Mouse (Mus musculus): ENCODE results near the gene Pbx2.
"Not testable (repeated sequence)": the region's sequence is repeated elsewhere in the genome, so short reads cannot be mapped to it uniquely, and the experiment has no call there.

The Pbx2 gene

GRCm38 (mm10) chr17:34591029-34591993, at the start of gene Pbx2:
Gene Pbx2 (plus strand): TSS chr17:34591266.
- DNase-seq (ENCODE audit: low spot score) = no peak

GRCm38 (mm10) chr17:34543567-34543966, 47.5 kb upstream of the Pbx2 start:
- not testable (repeated sequence) for DNase-seq (ENCODE audit: low spot score)

- no peak for DNase-seq (ENCODE audit: low spot score)
Measured at GRCm38 (mm10) chr17:34546797-34547196, 44.3 kb upstream of the Pbx2 start.

- no peak for DNase-seq (ENCODE audit: low spot score)
Measured at GRCm38 (mm10) chr17:34547601-34548000, 43.5 kb upstream of the Pbx2 start.

- DNase-seq (ENCODE audit: low spot score) = no peak
Measured at GRCm38 (mm10) chr17:34549156-34549555, 41.9 kb upstream of the Pbx2 start.

- no peak for DNase-seq (ENCODE audit: low spot score)
Measured at GRCm38 (mm10) chr17:34549843-34550242, 41.2 kb upstream of the Pbx2 start.

GRCm38 (mm10) chr17:34555483-34555882, 35.6 kb upstream of the Pbx2 start:
- peak; percentile 65 for DNase-seq (ENCODE audit: low spot score)

- no peak for DNase-seq (ENCODE audit: low spot score)
Measured at GRCm38 (mm10) chr17:34556406-34556805, 34.7 kb upstream of the Pbx2 start.

GRCm38 (mm10) chr17:34557411-34557810, 33.7 kb upstream of the Pbx2 start:
- DNase-seq (ENCODE audit: low spot score) = no peak

- DNase-seq (ENCODE audit: low spot score) = no peak
Measured at GRCm38 (mm10) chr17:34559116-34559515, 31.9 kb upstream of the Pbx2 start.

GRCm38 (mm10) chr17:34559895-34560294, 31.2 kb upstream of the Pbx2 start:
- DNase-seq (ENCODE audit: low spot score) = no peak

GRCm38 (mm10) chr17:34560438-34560837, 30.6 kb upstream of the Pbx2 start:
- no peak for DNase-seq (ENCODE audit: low spot score)

GRCm38 (mm10) chr17:34561200-34561599, 29.9 kb upstream of the Pbx2 start:
- DNase-seq (ENCODE audit: low spot score) = no peak

GRCm38 (mm10) chr17:34562595-34562994, 28.5 kb upstream of the Pbx2 start:
- DNase-seq (ENCODE audit: low spot score) = no peak

- DNase-seq (ENCODE audit: low spot score) = no peak
Measured at GRCm38 (mm10) chr17:34563354-34563753, 27.7 kb upstream of the Pbx2 start.

- no peak for DNase-seq (ENCODE audit: low spot score)
Measured at GRCm38 (mm10) chr17:34564003-34564421, 27.1 kb upstream of the Pbx2 start, which contains the start of gene Notch4. Gene Notch4 (plus strand): TSS chr17:34564268.

- no peak for DNase-seq (ENCODE audit: low spot score)
Measured at GRCm38 (mm10) chr17:34564796-34565195, 26.3 kb upstream of the Pbx2 start.

GRCm38 (mm10) chr17:34567311-34567710, 23.8 kb upstream of the Pbx2 start:
- DNase-seq (ENCODE audit: low spot score) = no peak

GRCm38 (mm10) chr17:34568421-34568820, 22.6 kb upstream of the Pbx2 start:
- no peak for DNase-seq (ENCODE audit: low spot score)

GRCm38 (mm10) chr17:34569919-34570318, 21.1 kb upstream of the Pbx2 start:
- DNase-seq (ENCODE audit: low spot score) = no peak

GRCm38 (mm10) chr17:34571875-34572274, 19.2 kb upstream of the Pbx2 start:
- peak; percentile 49 for DNase-seq (ENCODE audit: low spot score)

GRCm38 (mm10) chr17:34572361-34572760, 18.7 kb upstream of the Pbx2 start:
- no peak for DNase-seq (ENCODE audit: low spot score)

GRCm38 (mm10) chr17:34576577-34576976, 14.5 kb upstream of the Pbx2 start:
- DNase-seq (ENCODE audit: low spot score) = no peak

- DNase-seq (ENCODE audit: low spot score) = no peak
Measured at GRCm38 (mm10) chr17:34578070-34578469, 13.0 kb upstream of the Pbx2 start.
